Mouse (Mus musculus): ENCODE data around the gene Fam178b. TPM values are rescaled to one million over a fixed set of nuclear protein-coding genes. Genes with fewer than 3 reads are reported as not detected.

Gene Fam178b
- polyA plus RNA-seq, 1 experiment = 13.9 TPM

GRCm38 (mm10) chr1:36596114-36596513 lies 86.9 kb downstream of the Fam178b start:
- Histone ChIP-seq H3K4me1 (ENCODE audit: control insufficient read depth, insufficient read depth, low read length) (peaks cover 4% of the 10 kb centered on the region), H3K4me3 (replicated peaks; ENCODE audit: extremely low read depth, low read depth, low read length) (no peak overlapping the region)
- DNase-seq = no peak
- WGBS = 22% methylated on average over 4 of the region's 4 CpGs
- no peak for TF ChIP-seq CTCF (IDR thresholded peaks at IDR 0.05; ENCODE audit: insufficient read depth, low read length)
- TF ChIP-seq POLR2A (IDR thresholded peaks at IDR 0.05; ENCODE audit: borderline replicate concordance, extremely low read depth, low read depth, low read length) = no peak

GRCm38 (mm10) chr1:36595167-36595931 lies 87.6 kb downstream of the Fam178b start:
- 45% methylated on average over 10 of the region's 10 CpGs for WGBS
- Histone ChIP-seq H3K4me3 (replicated peaks; ENCODE audit: extremely low read depth, low read depth, low read length) (no peak overlapping the region), H3K4me1 (ENCODE audit: control insufficient read depth, insufficient read depth, low read length) (peaks cover 4% of the 10 kb centered on the region)
- TF ChIP-seq POLR2A (IDR thresholded peaks at IDR 0.05; ENCODE audit: borderline replicate concordance, extremely low read depth, low read depth, low read length) (no peak), CTCF (IDR thresholded peaks at IDR 0.05; ENCODE audit: insufficient read depth, low read length) (no peak)
- DNase-seq = no peak

- 50% methylated on average over 1 of the region's 1 CpGs for WGBS
- no peak for DNase-seq
- Histone ChIP-seq H3K4me3 (replicated peaks; ENCODE audit: extremely low read depth, low read depth, low read length) (no peak overlapping the region), H3K4me1 (ENCODE audit: control insufficient read depth, insufficient read depth, low read length) (peaks cover 20% of the 10 kb centered on the region)
- TF ChIP-seq CTCF (IDR thresholded peaks at IDR 0.05; ENCODE audit: insufficient read depth, low read length) = no peak
- no peak for TF ChIP-seq POLR2A (IDR thresholded peaks at IDR 0.05; ENCODE audit: borderline replicate concordance, extremely low read depth, low read depth, low read length)
Observed at GRCm38 (mm10) chr1:36593099-36593498, 89.9 kb downstream of the Fam178b start.

DNA sequence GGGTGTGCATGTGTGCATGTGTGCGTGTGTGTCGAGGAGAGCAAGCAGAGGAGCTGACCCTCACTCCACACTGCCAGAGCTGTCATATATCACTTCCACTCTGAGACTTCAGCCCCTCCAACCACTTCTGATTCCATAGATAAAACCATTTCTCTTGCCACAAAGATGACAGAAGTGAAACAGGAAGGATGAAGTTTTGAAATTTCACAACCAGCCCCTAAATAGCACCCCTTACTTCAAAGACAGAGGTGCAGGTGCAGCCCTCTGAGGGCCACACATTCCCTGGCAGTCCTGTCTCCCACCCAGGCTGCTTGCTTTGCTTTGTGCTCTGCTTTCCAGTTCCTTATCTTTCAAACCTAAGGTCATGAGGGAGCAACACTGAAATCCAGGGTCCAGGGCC lies 91.6 kb downstream of the Fam178b start:
- Histone ChIP-seq H3K4me1 (ENCODE audit: control insufficient read depth, insufficient read depth, low read length) (peaks cover 20% of the 10 kb centered on the region), H3K4me3 (replicated peaks; ENCODE audit: extremely low read depth, low read depth, low read length) (no peak overlapping the region)
- 78% methylated on average over 2 of the region's 2 CpGs for WGBS
- no peak for DNase-seq
- TF ChIP-seq CTCF (IDR thresholded peaks at IDR 0.05; ENCODE audit: insufficient read depth, low read length) = no peak
- TF ChIP-seq POLR2A (IDR thresholded peaks at IDR 0.05; ENCODE audit: borderline replicate concordance, extremely low read depth, low read depth, low read length) = no peak

- no peak for DNase-seq
- 76% methylated on average over 9 of the region's 9 CpGs for WGBS
- TF ChIP-seq CTCF (IDR thresholded peaks at IDR 0.05; ENCODE audit: insufficient read depth, low read length) = no peak
- TF ChIP-seq POLR2A (IDR thresholded peaks at IDR 0.05; ENCODE audit: borderline replicate concordance, extremely low read depth, low read depth, low read length) = no peak
- peaks cover 20% of the 10 kb centered on the region for H3K4me1 ChIP-seq (ENCODE audit: control insufficient read depth, insufficient read depth, low read length)
- no peak overlapping the region for H3K4me3 ChIP-seq (replicated peaks; ENCODE audit: extremely low read depth, low read depth, low read length)
Observed at GRCm38 (mm10) chr1:36590664-36591063, 92.3 kb downstream of the Fam178b start.

GRCm38 (mm10) chr1:36589486-36589885 lies 93.5 kb downstream of the Fam178b start:
- no peak for DNase-seq

DNA sequence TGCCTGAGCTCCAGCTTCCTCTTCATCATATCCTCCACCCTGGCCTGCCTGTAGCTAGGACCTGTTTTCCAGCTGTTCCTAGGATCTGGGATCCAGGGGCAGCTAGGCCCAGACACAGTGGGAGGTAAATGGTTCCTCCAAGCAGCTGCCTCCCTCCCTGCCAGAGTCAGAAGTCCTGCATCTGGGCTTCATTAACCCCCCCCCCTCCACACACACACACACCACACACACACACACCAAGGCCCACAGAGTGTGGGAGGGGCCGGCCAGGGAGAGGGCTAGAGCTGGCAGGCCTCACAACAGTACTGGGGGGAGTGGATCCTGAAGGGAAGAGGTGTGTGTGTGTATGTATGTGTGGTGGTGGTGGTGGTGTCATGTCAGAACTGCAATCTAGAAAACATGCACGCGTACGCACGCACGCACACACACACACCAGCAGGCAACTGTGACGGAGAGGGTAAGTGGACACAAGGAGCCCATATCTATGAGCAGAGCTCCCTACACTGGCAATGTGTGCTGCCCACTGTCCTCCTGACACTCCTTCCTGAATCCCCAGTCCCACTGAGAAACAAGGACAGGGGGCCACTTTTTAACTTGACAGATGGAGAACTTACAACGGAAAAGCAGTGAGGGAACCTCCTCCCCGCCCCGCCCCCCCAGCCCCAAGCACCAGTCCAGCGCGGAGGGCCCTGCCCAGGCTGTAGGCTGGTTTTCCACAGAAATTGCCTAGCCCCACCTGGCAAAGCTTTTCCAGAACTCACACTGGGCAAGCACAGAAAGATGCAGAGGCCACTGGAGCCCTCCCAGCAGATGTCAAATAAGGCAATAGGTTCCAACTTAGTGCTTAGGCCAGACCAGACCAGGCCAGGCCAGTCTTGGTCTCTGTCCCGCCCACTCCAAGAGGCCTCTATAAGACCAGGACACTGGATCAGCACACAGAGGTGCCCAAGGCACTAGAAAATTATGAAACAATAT lies 94.2 kb downstream of the Fam178b start:
- DNase-seq = no peak
- H3K4me1 ChIP-seq (ENCODE audit: control insufficient read depth, insufficient read depth, low read length) = peaks cover 16% of the 10 kb centered on the region
- no peak overlapping the region for H3K4me3 ChIP-seq (replicated peaks; ENCODE audit: extremely low read depth, low read depth, low read length)
- 52% methylated on average over 13 of the region's 13 CpGs for WGBS
- no peak for TF ChIP-seq POLR2A (IDR thresholded peaks at IDR 0.05; ENCODE audit: borderline replicate concordance, extremely low read depth, low read depth, low read length)
- TF ChIP-seq CTCF (IDR thresholded peaks at IDR 0.05; ENCODE audit: insufficient read depth, low read length) = no peak

More at GRCm38 (mm10) chr1:36589486-36589885, 93.5 kb downstream of the Fam178b start:
- TF ChIP-seq CTCF (IDR thresholded peaks at IDR 0.05; ENCODE audit: insufficient read depth, low read length) (no peak), POLR2A (IDR thresholded peaks at IDR 0.05; ENCODE audit: borderline replicate concordance, extremely low read depth, low read depth, low read length) (no peak)
- Histone ChIP-seq H3K4me1 (ENCODE audit: control insufficient read depth, insufficient read depth, low read length) (peaks cover 16% of the 10 kb centered on the region), H3K4me3 (replicated peaks; ENCODE audit: extremely low read depth, low read depth, low read length) (no peak overlapping the region)
- WGBS = 31% methylated on average over 6 of the region's 6 CpGs

GRCm38 (mm10) chr1:36587860-36588259 lies 95.1 kb downstream of the Fam178b start:
- 82% methylated on average over 6 of the region's 6 CpGs for WGBS
- no peak for DNase-seq
- Histone ChIP-seq H3K4me3 (replicated peaks; ENCODE audit: extremely low read depth, low read depth, low read length) (no peak overlapping the region), H3K4me1 (ENCODE audit: control insufficient read depth, insufficient read depth, low read length) (peaks cover 16% of the 10 kb centered on the region)
- no peak for TF ChIP-seq CTCF (IDR thresholded peaks at IDR 0.05; ENCODE audit: insufficient read depth, low read length)
- TF ChIP-seq POLR2A (IDR thresholded peaks at IDR 0.05; ENCODE audit: borderline replicate concordance, extremely low read depth, low read depth, low read length) = no peak

GRCm38 (mm10) chr1:36586288-36586687 lies 96.7 kb downstream of the Fam178b start:
- 80% methylated on average over 4 of the region's 4 CpGs for WGBS
- DNase-seq = no peak

More at GRCm38 (mm10) chr1:36586288-36586687, 96.7 kb downstream of the Fam178b start:
- TF ChIP-seq POLR2A (IDR thresholded peaks at IDR 0.05; ENCODE audit: borderline replicate concordance, extremely low read depth, low read depth, low read length) (no peak), CTCF (IDR thresholded peaks at IDR 0.05; ENCODE audit: insufficient read depth, low read length) (no peak)
- H3K4me1 ChIP-seq (ENCODE audit: control insufficient read depth, insufficient read depth, low read length) = peaks cover 16% of the 10 kb centered on the region
- H3K4me3 ChIP-seq (replicated peaks; ENCODE audit: extremely low read depth, low read depth, low read length) = no peak overlapping the region
